Comparison of ENCODE assay signal across 8 mouse cellular contexts in genomic region chr16:38673511-38673910, GRCm38 (mm10). TPM values are rescaled to one million over a fixed set of nuclear protein-coding genes. Genes with fewer than 3 reads are reported as not detected.
DNase-seq lines count a peak whose midpoint lies in the region; ATAC-seq and TF ChIP-seq lines count a peak whose summit lies in the region.

No protein-coding gene starts in this region.

- no peaks in the 10 kb centered on the region for H3K27me3 ChIP-seq in heart, embryonic 12.5 days (replicated peaks)
- H3K27me3 ChIP-seq in embryonic facial prominence, embryonic 14.5 days (replicated peaks; ENCODE audit: control insufficient read depth, insufficient read depth, low read length), result no peaks in the 10 kb centered on the region
- no peaks in the 10 kb centered on the region for H3K27me3 ChIP-seq in hindbrain, postnatal 0 days (ENCODE audit: insufficient read depth, low read length)
- no peaks in the 10 kb centered on the region for H3K27me3 ChIP-seq in midbrain, embryonic 12.5 days

- H3K4me3 ChIP-seq in heart, embryonic 12.5 days, result no peak overlapping the region
- H3K4me3 ChIP-seq in embryonic facial prominence, embryonic 14.5 days (ENCODE audit: low read depth, low read length), result no peak overlapping the region
- H3K4me3 ChIP-seq in hindbrain, postnatal 0 days (ENCODE audit: low read length), result no peak overlapping the region
- H3K4me3 ChIP-seq in midbrain, embryonic 12.5 days, result no peak overlapping the region

- H3K4me1 ChIP-seq in heart, embryonic 12.5 days (replicated peaks), result peaks cover 82% of the 10 kb centered on the region
- peaks cover 6% of the 10 kb centered on the region for H3K4me1 ChIP-seq in embryonic facial prominence, embryonic 14.5 days (ENCODE audit: control insufficient read depth, insufficient read depth, low read length)
- peaks cover 17% of the 10 kb centered on the region for H3K4me1 ChIP-seq in hindbrain, postnatal 0 days (ENCODE audit: insufficient read depth, low read length)
- H3K4me1 ChIP-seq in midbrain, embryonic 12.5 days, result peaks cover 25% of the 10 kb centered on the region

- WGBS in heart, embryonic 12.5 days, result 54% methylated on average over 15 of the region's 15 CpGs
- WGBS in embryonic facial prominence, embryonic 14.5 days, result 74% methylated on average over 15 of the region's 15 CpGs
- WGBS in hindbrain, postnatal 0 days, result 21% methylated on average over 15 of the region's 15 CpGs
- WGBS in midbrain, embryonic 12.5 days, result 40% methylated on average over 15 of the region's 15 CpGs

- no peak for DNase-seq in heart, postnatal 36 days
- DNase-seq in embryonic facial prominence, embryonic 14.5 days (ENCODE audit: low spot score), result peak; percentile 62
- peak; percentile 89 for DNase-seq in hindbrain, postnatal 0 days (ENCODE audit: low spot score)
- peak; percentile 34 for DNase-seq in testis, postnatal 14 days (ENCODE audit: low spot score)
- DNase-seq in spleen, postnatal 4 days (ENCODE audit: low spot score in 2 of 2), result no peak
- DNase-seq in kidney, adult 8-10 months, result no peak

- H3K4me2 ChIP-seq in heart, embryonic 12.5 days, result peak overlapping the region; percentile 1; the same call in 1 of the 2 replicates
- no peak overlapping the region for H3K4me2 ChIP-seq in embryonic facial prominence, embryonic 14.5 days (ENCODE audit: low read depth, low read length)
- H3K4me2 ChIP-seq in hindbrain, postnatal 0 days (ENCODE audit: low read depth, low read length), result peak overlapping the region; percentile 23; the same call in 1 of the 2 replicates
- peak overlapping the region; percentile 11; the same call in 1 of the 2 replicates for H3K4me2 ChIP-seq in midbrain, embryonic 12.5 days (replicated peaks)

- ATAC-seq in heart, embryonic 12.5 days (ENCODE audit: insufficient number of reproducible peaks, low FRiP score), result 0 out of 2 replicates have a peak, but pooled peaks have one; percentile 13
- ATAC-seq in embryonic facial prominence, embryonic 14.5 days (ENCODE audit: low read depth), result peak; percentile 62; the same call in 1 of the 2 replicates
- peak; percentile 98 for ATAC-seq in hindbrain, postnatal 0 days
- ATAC-seq in midbrain, embryonic 12.5 days (ENCODE audit: low FRiP score, low read depth), result peak; percentile 92

- peak overlapping the region; percentile 59 for H3K27ac ChIP-seq in heart, embryonic 12.5 days (ENCODE audit: poor library complexity, severe bottlenecking)
- H3K27ac ChIP-seq in embryonic facial prominence, embryonic 14.5 days (replicated peaks; ENCODE audit: low read depth, low read length), result no peak overlapping the region
- peak overlapping the region; percentile 38 for H3K27ac ChIP-seq in hindbrain, postnatal 0 days
- peak overlapping the region; percentile 60 for H3K27ac ChIP-seq in midbrain, embryonic 12.5 days (replicated peaks)

- intact Hi-C loops in heart, postnatal 36 days (cut with DNase I), result no loop called here

- peaks cover 13% of the 10 kb centered on the region for H3K36me3 ChIP-seq in heart, embryonic 12.5 days
- H3K36me3 ChIP-seq in embryonic facial prominence, embryonic 14.5 days (ENCODE audit: control insufficient read depth, insufficient read depth, low read length), result 0 out of 2 replicates have a peak, but pooled peaks cover 5% of the 10 kb centered on the region
- no peaks in the 10 kb centered on the region for H3K36me3 ChIP-seq in hindbrain, postnatal 0 days (ENCODE audit: insufficient read depth, low read length)
- no peaks in the 10 kb centered on the region for H3K36me3 ChIP-seq in midbrain, embryonic 12.5 days

- no peaks in the 10 kb centered on the region for H3K9me3 ChIP-seq in heart, embryonic 12.5 days (replicated peaks)
- no peaks in the 10 kb centered on the region for H3K9me3 ChIP-seq in embryonic facial prominence, embryonic 14.5 days (ENCODE audit: control insufficient read depth, low read length)
- H3K9me3 ChIP-seq in hindbrain, postnatal 0 days (ENCODE audit: low read length), result no peaks in the 10 kb centered on the region
- H3K9me3 ChIP-seq in midbrain, embryonic 12.5 days, result no peaks in the 10 kb centered on the region

- H3K9ac ChIP-seq in heart, embryonic 12.5 days, result no peak overlapping the region
- no peak overlapping the region for H3K9ac ChIP-seq in embryonic facial prominence, embryonic 14.5 days (ENCODE audit: low read depth, low read length)
- no peak overlapping the region for H3K9ac ChIP-seq in hindbrain, postnatal 0 days (replicated peaks; ENCODE audit: low read length)
- no peak overlapping the region for H3K9ac ChIP-seq in midbrain, embryonic 12.5 days (replicated peaks)

- TF ChIP-seq CTCF in hindbrain, postnatal 0 days (IDR thresholded peaks at IDR 0.05; ENCODE audit: low read depth), result peak; percentile 58

RNA-seq across cellular contexts. Expression of gene Arhgap31, which starts 39.6 kb away (rescaled TPM):
- polyA plus RNA-seq in heart, embryonic 12.5 days (2016; fragmentation: Nextera tagmentation; extraction: Ambion mirVana), result 43.1 and 47.7 TPM in 2 replicates
- 10 to 100 TPM; 37.4 to 43.5 TPM for total RNA-seq in heart, postnatal 36 days (2021)
- polyA plus RNA-seq in embryonic facial prominence, embryonic 14.5 days (2014; fragmentation: Nextera tagmentation; extraction: Ambion mirVana), result 17.3 and 17.6 TPM in 2 replicates
- total RNA-seq in hindbrain, postnatal 0 days (2014; rRNA removed), result 12.7 and 14.9 TPM in 2 replicates
- polyA plus RNA-seq in hindbrain, postnatal 0 days (2015; fragmentation: Nextera tagmentation; extraction: Ambion mirVana), result 4.6 and 4.8 TPM in 2 replicates
- 10.5 and 11.8 TPM in 2 replicates for polyA plus RNA-seq in midbrain, embryonic 12.5 days (2016; fragmentation: Nextera tagmentation; extraction: Ambion mirVana)

Comparison
In these comparisons a context has a peak if more than half of its experiments do, and no peak if none do; other contexts are left out.
1. ATAC-seq: peak in every context shown above with its lines; median percentile 98 in hindbrain, postnatal 0 days; 92 in midbrain, embryonic 12.5 days; 62 in embryonic facial prominence, embryonic 14.5 days; 13 in heart, embryonic 12.5 days.
2. DNase-seq: peak in embryonic facial prominence, embryonic 14.5 days (single experiment), hindbrain, postnatal 0 days (single experiment) and testis, postnatal 14 days (single experiment); none in heart, postnatal 36 days (0 of 2), spleen, postnatal 4 days (0 of 2) and kidney, adult 8-10 months (0 of 2).